Mouse (Mus musculus): ENCODE measurements around the gene Arhgap1. TPM values are rescaled to one million over a fixed set of nuclear protein-coding genes. Genes with fewer than 3 reads are reported as not detected.

The Arhgap1 gene
- polyA plus RNA-seq, 1 experiment = 72.1 TPM

DNA sequence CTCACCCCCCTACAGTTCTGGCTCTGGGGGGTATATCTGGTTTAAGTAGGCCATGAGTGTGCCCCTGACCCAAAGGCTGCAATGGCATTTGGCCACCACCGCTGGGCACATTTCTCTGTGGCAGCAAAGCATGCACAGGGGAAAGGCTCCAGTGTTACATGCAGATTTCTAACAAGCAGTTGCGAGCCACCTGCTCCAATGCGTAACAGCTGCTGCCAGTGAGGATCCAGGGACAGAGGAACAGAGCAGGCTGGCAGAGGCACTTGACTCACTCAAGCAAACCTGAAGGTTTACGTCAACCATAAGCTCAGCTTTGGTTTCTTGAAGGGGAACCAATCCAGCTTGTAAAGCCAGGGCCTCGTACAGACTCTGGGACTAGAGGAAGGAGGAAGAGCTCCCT, 25.2 kb downstream of the Arhgap1 start:
- TF ChIP-seq CTCF (IDR thresholded peaks at IDR 0.05; ENCODE audit: extremely low read depth, insufficient read depth, low read length) = no peak
- TF ChIP-seq POLR2A (IDR thresholded peaks at IDR 0.05; ENCODE audit: extremely low read depth, insufficient read depth, low read length) = 0 out of 2 replicates have a peak, but pooled peaks have one; percentile 35
- Histone ChIP-seq H3K4me1 (ENCODE audit: control insufficient read depth, insufficient read depth, low read length) (no peaks in the 10 kb centered on the region), H3K4me3 (ENCODE audit: insufficient read depth, low read length) (no peak overlapping the region), H3K27ac (ENCODE audit: insufficient read depth, low read length) (peak overlapping the region; percentile 19; the same call in 1 of the 2 replicates)

DNA sequence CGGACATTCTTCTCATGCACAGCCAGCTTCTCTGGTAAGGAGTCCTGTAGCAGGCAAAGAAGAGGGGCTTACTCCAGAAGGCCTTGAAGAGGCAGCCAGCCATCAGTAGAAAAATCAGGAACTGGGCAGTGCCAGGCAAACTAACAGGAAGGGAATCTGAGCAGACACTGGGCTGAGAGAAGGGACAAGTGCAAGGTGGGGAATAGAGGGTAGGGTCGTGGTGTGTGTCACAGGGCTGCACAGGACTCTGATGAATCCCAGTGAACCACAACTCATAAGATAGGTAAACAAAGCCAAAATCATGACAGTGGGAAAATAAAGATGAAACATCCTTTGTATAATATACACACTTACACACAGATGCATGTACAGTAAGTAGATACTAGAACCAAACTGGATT, 26.8 kb downstream of the Arhgap1 start:
- no peaks in the 10 kb centered on the region for H3K4me1 ChIP-seq (ENCODE audit: control insufficient read depth, insufficient read depth, low read length)
- no peak overlapping the region for H3K4me3 ChIP-seq (ENCODE audit: insufficient read depth, low read length)
- no peak overlapping the region for H3K27ac ChIP-seq (ENCODE audit: insufficient read depth, low read length)
- TF ChIP-seq CTCF (IDR thresholded peaks at IDR 0.05; ENCODE audit: extremely low read depth, insufficient read depth, low read length) (no peak), POLR2A (IDR thresholded peaks at IDR 0.05; ENCODE audit: extremely low read depth, insufficient read depth, low read length) (no peak)

- H3K4me3 ChIP-seq (ENCODE audit: insufficient read depth, low read length) = no peak overlapping the region
- no peak for TF ChIP-seq CTCF (IDR thresholded peaks at IDR 0.05; ENCODE audit: extremely low read depth, insufficient read depth, low read length)
- TF ChIP-seq POLR2A (IDR thresholded peaks at IDR 0.05; ENCODE audit: extremely low read depth, insufficient read depth, low read length) = no peak
- no peaks in the 10 kb centered on the region for H3K4me1 ChIP-seq (ENCODE audit: control insufficient read depth, insufficient read depth, low read length)
- H3K27ac ChIP-seq (ENCODE audit: insufficient read depth, low read length) = no peak overlapping the region
Measured at GRCm38 (mm10) chr2:91676961-91677360, 27.3 kb downstream of the Arhgap1 start.

- TF ChIP-seq POLR2A (IDR thresholded peaks at IDR 0.05; ENCODE audit: extremely low read depth, insufficient read depth, low read length) (no peak), CTCF (IDR thresholded peaks at IDR 0.05; ENCODE audit: extremely low read depth, insufficient read depth, low read length) (peak; percentile 47; the same call in 1 of the 2 replicates)
- no peak overlapping the region for H3K27ac ChIP-seq (ENCODE audit: insufficient read depth, low read length)
- no peak overlapping the region for H3K4me3 ChIP-seq (ENCODE audit: insufficient read depth, low read length)
- H3K4me1 ChIP-seq (ENCODE audit: control insufficient read depth, insufficient read depth, low read length) = no peaks in the 10 kb centered on the region
Measured at GRCm38 (mm10) chr2:91682850-91683249, 33.2 kb downstream of the Arhgap1 start.

DNA sequence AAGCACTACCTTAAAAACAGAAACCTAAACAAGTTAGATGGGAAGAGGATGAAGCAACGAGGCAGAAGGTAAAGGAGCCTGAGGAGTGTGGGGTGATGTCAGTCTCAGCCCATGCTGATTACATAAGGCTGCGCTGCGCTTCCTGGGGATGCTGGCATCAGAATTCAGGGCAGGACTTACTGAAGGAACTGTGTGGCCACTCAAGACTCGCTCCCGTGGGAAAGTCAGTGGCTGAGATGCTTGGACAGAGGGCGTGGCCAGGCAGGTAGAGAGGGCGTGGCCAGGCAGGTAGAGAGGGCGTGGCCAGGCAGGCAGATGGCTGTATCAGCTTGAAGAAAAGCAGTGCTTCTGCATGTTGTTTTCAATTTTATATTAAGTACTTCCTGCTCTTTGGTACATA, 34.3 kb downstream of the Arhgap1 start:
- no peak for TF ChIP-seq CTCF (IDR thresholded peaks at IDR 0.05; ENCODE audit: extremely low read depth, insufficient read depth, low read length)
- no peak for TF ChIP-seq POLR2A (IDR thresholded peaks at IDR 0.05; ENCODE audit: extremely low read depth, insufficient read depth, low read length)
- no peak overlapping the region for H3K4me3 ChIP-seq (ENCODE audit: insufficient read depth, low read length)
- H3K4me1 ChIP-seq (ENCODE audit: control insufficient read depth, insufficient read depth, low read length) = no peaks in the 10 kb centered on the region
- peak overlapping the region; percentile 24; the same call in 1 of the 2 replicates for H3K27ac ChIP-seq (ENCODE audit: insufficient read depth, low read length)

DNA sequence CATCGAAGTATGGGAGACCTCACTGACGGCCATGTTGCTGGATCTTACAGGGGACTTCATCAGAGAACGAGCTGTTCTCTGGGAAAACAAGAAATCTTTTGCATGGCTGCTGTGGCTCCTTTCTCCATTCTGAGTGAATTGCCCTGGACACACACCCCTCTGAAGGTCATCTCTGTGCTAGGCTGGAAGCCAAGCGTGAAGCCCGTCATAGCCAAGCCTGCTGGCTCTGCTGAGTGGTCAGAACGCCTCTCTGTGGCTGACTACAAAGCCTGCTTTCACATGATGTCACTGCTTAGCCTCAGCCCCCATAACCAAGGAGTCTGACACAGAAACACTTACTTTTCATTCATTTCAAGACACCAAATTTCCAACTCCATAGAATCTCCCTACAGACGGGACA, 39.8 kb downstream of the Arhgap1 start:
- no peaks in the 10 kb centered on the region for H3K4me1 ChIP-seq (ENCODE audit: control insufficient read depth, insufficient read depth, low read length)
- H3K4me3 ChIP-seq (ENCODE audit: insufficient read depth, low read length) = no peak overlapping the region
- no peak overlapping the region for H3K27ac ChIP-seq (ENCODE audit: insufficient read depth, low read length)
- TF ChIP-seq CTCF (IDR thresholded peaks at IDR 0.05; ENCODE audit: extremely low read depth, insufficient read depth, low read length) = no peak
- no peak for TF ChIP-seq POLR2A (IDR thresholded peaks at IDR 0.05; ENCODE audit: extremely low read depth, insufficient read depth, low read length)

- no peak for TF ChIP-seq CTCF (IDR thresholded peaks at IDR 0.05; ENCODE audit: extremely low read depth, insufficient read depth, low read length)
- Histone ChIP-seq H3K4me3 (ENCODE audit: insufficient read depth, low read length) (no peak overlapping the region), H3K27ac (ENCODE audit: insufficient read depth, low read length) (no peak overlapping the region), H3K4me1 (ENCODE audit: control insufficient read depth, insufficient read depth, low read length) (peaks cover 1% of the 10 kb centered on the region; the same call in 1 of the 2 replicates)
Measured at GRCm38 (mm10) chr2:91695436-91696224, 46.0 kb downstream of the Arhgap1 start.

- Histone ChIP-seq H3K27ac (ENCODE audit: insufficient read depth, low read length) (no peak overlapping the region), H3K4me1 (ENCODE audit: control insufficient read depth, insufficient read depth, low read length) (peaks cover 1% of the 10 kb centered on the region; the same call in 1 of the 2 replicates)
- no peak for TF ChIP-seq POLR2A (IDR thresholded peaks at IDR 0.05; ENCODE audit: extremely low read depth, insufficient read depth, low read length)
- TF ChIP-seq CTCF (IDR thresholded peaks at IDR 0.05; ENCODE audit: extremely low read depth, insufficient read depth, low read length) = no peak
Measured at GRCm38 (mm10) chr2:91696225-91696590, 46.5 kb downstream of the Arhgap1 start.

GRCm38 (mm10) chr2:91699225-91699624, 49.6 kb downstream of the Arhgap1 start:
- TF ChIP-seq CTCF (IDR thresholded peaks at IDR 0.05; ENCODE audit: extremely low read depth, insufficient read depth, low read length) (no peak), POLR2A (IDR thresholded peaks at IDR 0.05; ENCODE audit: extremely low read depth, insufficient read depth, low read length) (no peak)
- Histone ChIP-seq H3K4me3 (ENCODE audit: insufficient read depth, low read length) (no peak overlapping the region), H3K27ac (ENCODE audit: insufficient read depth, low read length) (no peak overlapping the region), H3K4me1 (ENCODE audit: control insufficient read depth, insufficient read depth, low read length) (peaks cover 1% of the 10 kb centered on the region; the same call in 1 of the 2 replicates)

More at GRCm38 (mm10) chr2:91696225-91696590, 46.5 kb downstream of the Arhgap1 start:
- no peak overlapping the region for H3K4me3 ChIP-seq (ENCODE audit: insufficient read depth, low read length)

DNA sequence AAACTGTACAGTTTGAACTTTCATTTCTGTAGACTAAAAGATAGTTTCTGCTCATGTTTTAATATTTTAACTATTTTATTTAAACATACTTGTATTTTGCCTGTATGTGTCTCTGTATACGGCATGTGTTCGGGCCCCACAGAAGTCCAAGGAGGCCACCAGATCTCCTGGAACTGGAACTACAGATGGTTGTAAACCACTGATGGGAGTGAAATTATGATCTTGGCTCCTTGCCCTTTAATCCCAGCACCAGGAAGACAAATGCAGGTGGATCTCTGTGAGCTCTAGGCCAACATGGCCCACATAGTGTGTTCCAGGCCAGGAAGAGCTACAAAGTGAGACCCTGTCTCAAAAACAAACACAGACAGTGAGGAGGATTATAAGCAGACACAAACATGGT, 51.7 kb downstream of the Arhgap1 start:
- Histone ChIP-seq H3K4me3 (ENCODE audit: insufficient read depth, low read length) (no peak overlapping the region), H3K27ac (ENCODE audit: insufficient read depth, low read length) (no peak overlapping the region), H3K4me1 (ENCODE audit: control insufficient read depth, insufficient read depth, low read length) (no peaks in the 10 kb centered on the region)
- TF ChIP-seq CTCF (IDR thresholded peaks at IDR 0.05; ENCODE audit: extremely low read depth, insufficient read depth, low read length) = no peak
- no peak for TF ChIP-seq POLR2A (IDR thresholded peaks at IDR 0.05; ENCODE audit: extremely low read depth, insufficient read depth, low read length)

Measured in cortical plate, adult 2 months (tissue).